Mouse (Mus musculus) intestine, embryonic 16.5 days (tissue): ENCODE measurements at regions not wholly inside any gene's neighbourhood (a gene's known extent, or its start where the extent isn't known, plus 50 kb on each side); places are given as distances from the start of the nearest gene placed in this dataset.

Experiments used
- ATAC-seq: fragments of 200-750 bp; cut with Nextera tagmentation; 2 replicates; pipeline ENCODE4 v1.8.0; 2017; ENCODE audit warnings: moderate TSS enrichment, moderate library complexity
- H3K27ac ChIP-seq: fragments of 300-500 bp; sonication (generic); 2 replicates; pipeline ENCODE4 v1.5.1; 2014; ENCODE audit warnings: mild to moderate bottlenecking, low read length
- H3K27me3 ChIP-seq: fragments of 300-500 bp; sonication (generic); replicated peaks from 2 replicates; pipeline ENCODE4 v1.6.1; 2014; ENCODE audit warnings: low read length, control low read depth, mixed read lengths; ENCODE audit not compliant: control insufficient read depth, insufficient read depth
- H3K36me3 ChIP-seq: fragments of 300-500 bp; sonication (generic); 2 replicates; pipeline ENCODE4 v1.6.1; 2014; ENCODE audit warnings: low read length, control low read depth; ENCODE audit not compliant: control insufficient read depth, insufficient read depth
- H3K4me1 ChIP-seq: fragments of 300-500 bp; sonication (generic); 2 replicates; pipeline ENCODE4 v1.6.1; 2014; ENCODE audit warnings: low read length, control low read depth, mixed read lengths; ENCODE audit not compliant: control insufficient read depth, insufficient read depth
- H3K4me2 ChIP-seq: fragments of 300-500 bp; sonication (generic); 2 replicates; pipeline ENCODE4 v1.6.1; 2014; ENCODE audit warnings: low read depth, low read length, control low read depth
- H3K4me3 ChIP-seq: fragments of 300-500 bp; sonication (generic); 2 replicates; pipeline ENCODE4 v1.5.1; 2014; ENCODE audit warnings: mild to moderate bottlenecking, low read length
- H3K9ac ChIP-seq: fragments of 300-500 bp; sonication (generic); 2 replicates; pipeline ENCODE4 v1.6.1; 2014; ENCODE audit warnings: low read depth, low read length
- H3K9me3 ChIP-seq: fragments of 300-500 bp; sonication (generic); 2 replicates; pipeline ENCODE4 v1.6.1; 2016; ENCODE audit warnings: low read length, control low read depth; ENCODE audit not compliant: control insufficient read depth
- WGBS: fragments of 180-500 bp; shearing (Covaris S2); extraction: QIAGEN DNeasy Blood & Tissue Kit; methylation state at CpG from one replicate; pipeline ENCODE4 v1.1.7; 2014; 5-methylcytosine and 5-hydroxymethylcytosine counted together

- no peak overlapping the region for H3K9ac ChIP-seq
- no peaks in the 10 kb centered on the region for H3K27me3 ChIP-seq
- 82% methylated on average over 3 of the region's 3 CpGs for WGBS
Measured at GRCm38 (mm10) chr2:84248169-84248568, 177.0 kb downstream of the Calcrl start.

GRCm38 (mm10) chr2:84249871-84250270 lies 175.3 kb downstream of the Calcrl start:
- Histone ChIP-seq H3K4me3 (no peak overlapping the region), H3K27ac (no peak overlapping the region), H3K27me3 (no peaks in the 10 kb centered on the region), H3K4me2 (no peak overlapping the region), H3K9ac (no peak overlapping the region), H3K4me1 (0 out of 2 replicates have a peak, but pooled peaks cover 2% of the 10 kb centered on the region), H3K9me3 (no peaks in the 10 kb centered on the region), H3K36me3 (no peaks in the 10 kb centered on the region)
- WGBS = 44% methylated on average over 3 of the region's 3 CpGs
- no peak for ATAC-seq

More at GRCm38 (mm10) chr2:84248169-84248568, 177.0 kb downstream of the Calcrl start:
- H3K36me3 ChIP-seq = no peaks in the 10 kb centered on the region
- no peak overlapping the region for H3K27ac ChIP-seq
- no peak overlapping the region for H3K4me3 ChIP-seq
- no peak for ATAC-seq
- no peaks in the 10 kb centered on the region for H3K9me3 ChIP-seq
- H3K4me1 ChIP-seq = 0 out of 2 replicates have a peak, but pooled peaks cover 2% of the 10 kb centered on the region
- H3K4me2 ChIP-seq = no peak overlapping the region

GRCm38 (mm10) chr2:84252076-84252475 lies 173.1 kb downstream of the Calcrl start:
- no peak overlapping the region for H3K4me2 ChIP-seq
- no peak overlapping the region for H3K27ac ChIP-seq
- no peak for ATAC-seq
- WGBS = 80% methylated on average over 1 of the region's 1 CpGs
- no peaks in the 10 kb centered on the region for H3K27me3 ChIP-seq
- H3K36me3 ChIP-seq = no peaks in the 10 kb centered on the region
- no peak overlapping the region for H3K9ac ChIP-seq
- no peaks in the 10 kb centered on the region for H3K9me3 ChIP-seq
- 0 out of 2 replicates have a peak, but pooled peaks cover 2% of the 10 kb centered on the region for H3K4me1 ChIP-seq
- no peak overlapping the region for H3K4me3 ChIP-seq

- Histone ChIP-seq H3K9ac (no peak overlapping the region), H3K36me3 (no peaks in the 10 kb centered on the region), H3K4me1 (no peaks in the 10 kb centered on the region), H3K9me3 (no peaks in the 10 kb centered on the region), H3K4me3 (no peak overlapping the region), H3K27ac (no peak overlapping the region), H3K27me3 (no peaks in the 10 kb centered on the region), H3K4me2 (no peak overlapping the region)
- 81% methylated on average over 2 of the region's 2 CpGs for WGBS
- no peak for ATAC-seq
Measured at GRCm38 (mm10) chr2:84258339-84259006, 166.7 kb downstream of the Calcrl start.

GRCm38 (mm10) chr2:84259222-84259621 lies 166.0 kb downstream of the Calcrl start:
- 82% methylated on average over 1 of the region's 1 CpGs for WGBS
- Histone ChIP-seq H3K4me3 (no peak overlapping the region), H3K9me3 (no peaks in the 10 kb centered on the region), H3K27me3 (no peaks in the 10 kb centered on the region), H3K36me3 (no peaks in the 10 kb centered on the region), H3K4me2 (no peak overlapping the region), H3K4me1 (no peaks in the 10 kb centered on the region), H3K9ac (no peak overlapping the region), H3K27ac (no peak overlapping the region)
- ATAC-seq = no peak

- no peaks in the 10 kb centered on the region for H3K36me3 ChIP-seq
- H3K4me1 ChIP-seq = no peaks in the 10 kb centered on the region
- H3K9me3 ChIP-seq = no peaks in the 10 kb centered on the region
- WGBS = 59% methylated on average over 4 of the region's 4 CpGs
- no peak for ATAC-seq
- H3K4me2 ChIP-seq = no peak overlapping the region
- no peak overlapping the region for H3K9ac ChIP-seq
- H3K4me3 ChIP-seq = no peak overlapping the region
- H3K27me3 ChIP-seq = no peaks in the 10 kb centered on the region
- H3K27ac ChIP-seq = no peak overlapping the region
Measured at GRCm38 (mm10) chr2:84260701-84261100, 164.5 kb downstream of the Calcrl start.

GRCm38 (mm10) chr2:84261481-84261880 lies 163.7 kb downstream of the Calcrl start:
- H3K9ac ChIP-seq = no peak overlapping the region
- no peak for ATAC-seq
- H3K36me3 ChIP-seq = no peaks in the 10 kb centered on the region
- no peaks in the 10 kb centered on the region for H3K27me3 ChIP-seq
- H3K4me2 ChIP-seq = no peak overlapping the region
- WGBS = 79% methylated on average over 5 of the region's 5 CpGs
- H3K4me3 ChIP-seq = no peak overlapping the region
- H3K9me3 ChIP-seq = no peaks in the 10 kb centered on the region
- H3K4me1 ChIP-seq = no peaks in the 10 kb centered on the region
- no peak overlapping the region for H3K27ac ChIP-seq

GRCm38 (mm10) chr2:84264485-84264884 lies 160.7 kb downstream of the Calcrl start:
- no peaks in the 10 kb centered on the region for H3K27me3 ChIP-seq
- no peak overlapping the region for H3K4me3 ChIP-seq
- no peaks in the 10 kb centered on the region for H3K36me3 ChIP-seq
- 71% methylated on average over 2 of the region's 2 CpGs for WGBS
- H3K9ac ChIP-seq = no peak overlapping the region
- H3K4me2 ChIP-seq = no peak overlapping the region
- ATAC-seq = no peak
- no peaks in the 10 kb centered on the region for H3K9me3 ChIP-seq
- no peak overlapping the region for H3K27ac ChIP-seq
- no peaks in the 10 kb centered on the region for H3K4me1 ChIP-seq

- no peaks in the 10 kb centered on the region for H3K9me3 ChIP-seq
- no peak for ATAC-seq
- H3K4me3 ChIP-seq = no peak overlapping the region
- no peaks in the 10 kb centered on the region for H3K4me1 ChIP-seq
- no peak overlapping the region for H3K9ac ChIP-seq
- H3K4me2 ChIP-seq = no peak overlapping the region
- no peaks in the 10 kb centered on the region for H3K27me3 ChIP-seq
- H3K27ac ChIP-seq = no peak overlapping the region
- no peaks in the 10 kb centered on the region for H3K36me3 ChIP-seq
Measured at GRCm38 (mm10) chr2:84265002-84265401, 160.2 kb downstream of the Calcrl start.

- no peak overlapping the region for H3K27ac ChIP-seq
- H3K4me1 ChIP-seq = no peaks in the 10 kb centered on the region
- 18% methylated on average over 4 of the region's 4 CpGs for WGBS
- no peaks in the 10 kb centered on the region for H3K36me3 ChIP-seq
- peak; percentile 36; the same call in 1 of the 2 replicates for ATAC-seq
- H3K9me3 ChIP-seq = no peaks in the 10 kb centered on the region
- no peak overlapping the region for H3K4me2 ChIP-seq
- no peaks in the 10 kb centered on the region for H3K27me3 ChIP-seq
- no peak overlapping the region for H3K9ac ChIP-seq
- no peak overlapping the region for H3K4me3 ChIP-seq
Measured at GRCm38 (mm10) chr2:84266158-84266557, 159.1 kb downstream of the Calcrl start.
